Mouse (Mus musculus) midbrain, embryonic 12.5 days (tissue): Measurements from ENCODE around the gene Msantd3. TPM values are rescaled to one million over a fixed set of nuclear protein-coding genes. Genes with fewer than 3 reads are reported as not detected.

Source experiments
- ATAC-seq: fragments of 200-750 bp; cut with Nextera tagmentation; 2 replicates; pipeline ENCODE4 v1.8.0; 2017; ENCODE audit warnings: low read depth, moderate TSS enrichment, moderate library complexity; ENCODE audit not compliant: low FRiP score
- H3K27ac ChIP-seq: fragments of 300-500 bp; sonication (generic); replicated peaks from 2 replicates; pipeline ENCODE4 v1.5.1; 2016; ENCODE audit warnings: mild to moderate bottlenecking
- H3K27me3 ChIP-seq: fragments of 300-500 bp; sonication (generic); 2 replicates; pipeline ENCODE4 v1.6.1; 2016; ENCODE audit warnings: mild to moderate bottlenecking
- H3K36me3 ChIP-seq: fragments of 300-500 bp; sonication (generic); 2 replicates; pipeline ENCODE4 v1.6.1; 2016
- H3K4me1 ChIP-seq: fragments of 300-500 bp; sonication (generic); 2 replicates; pipeline ENCODE4 v1.6.1; 2016
- H3K4me2 ChIP-seq: fragments of 300-500 bp; sonication (generic); replicated peaks from 2 replicates; pipeline ENCODE4 v1.6.1; 2016; ENCODE audit warnings: mild to moderate bottlenecking, moderate library complexity
- H3K4me3 ChIP-seq: fragments of 300-500 bp; sonication (generic); 2 replicates; pipeline ENCODE4 v1.5.1; 2016; ENCODE audit warnings: mild to moderate bottlenecking
- H3K9ac ChIP-seq: fragments of 300-500 bp; sonication (generic); replicated peaks from 2 replicates; pipeline ENCODE4 v1.6.1; 2016; ENCODE audit warnings: mild to moderate bottlenecking, moderate library complexity
- H3K9me3 ChIP-seq: fragments of 300-500 bp; sonication (generic); 2 replicates; pipeline ENCODE4 v1.6.1; 2016; ENCODE audit warnings: mild to moderate bottlenecking
- WGBS: fragments of 180-500 bp; shearing (Covaris S2); methylation state at CpG from one replicate; pipeline ENCODE4 v1.1.7; 2016; 5-methylcytosine and 5-hydroxymethylcytosine counted together
- polyA plus RNA-seq: library from polyadenylated mRNA; unstranded; fragments of >200 nt; fragmentation: Nextera tagmentation; extraction: Ambion mirVana; gene quantifications from 2 replicates; pipeline ENCODE4 v1.2.1, GENCODE M21; 2016

Msantd3 gene
- 65.5 and 68.0 TPM in 2 replicates for polyA plus RNA-seq

- H3K9me3 ChIP-seq: no peaks in the 10 kb centered on the region
- H3K9ac ChIP-seq: peak within 1 kb of the TSS; percentile 98
- H3K4me2 ChIP-seq: peak within 1 kb of the TSS; percentile 73
- H3K27ac ChIP-seq: peak within 1 kb of the TSS; percentile 95
- ATAC-seq: peak; percentile 70
- H3K27me3 ChIP-seq: no peaks in the 10 kb centered on the region
- H3K4me1 ChIP-seq: peaks cover 51% of the 10 kb centered on the region
- H3K4me3 ChIP-seq: peak within 1 kb of the TSS; percentile 88
- under 1% methylated on average over 64 of the region's 86 CpGs for WGBS
- H3K36me3 ChIP-seq: no peaks in the 10 kb centered on the region
Observed at GRCm38 (mm10) chr4:48539841-48540575, at the start of gene Msantd3. TSS of gene Msantd3 (plus strand) at chr4:48539935.

GRCm38 (mm10) chr4:48491290-48491743 is 48.4 kb upstream of the Msantd3 start:
- H3K27me3 ChIP-seq: no peaks in the 10 kb centered on the region
- no peak overlapping the region for H3K27ac ChIP-seq
- no peaks in the 10 kb centered on the region for H3K36me3 ChIP-seq
- 14% methylated on average over 14 of the region's 14 CpGs for WGBS
- H3K4me3 ChIP-seq: peak overlapping the region; percentile 34
- H3K9ac ChIP-seq: peak overlapping the region; percentile 34; the same call in 1 of the 2 replicates
- no peaks in the 10 kb centered on the region for H3K9me3 ChIP-seq
- peaks cover 5% of the 10 kb centered on the region; the same call in 1 of the 2 replicates for H3K4me1 ChIP-seq
- H3K4me2 ChIP-seq: peak overlapping the region; percentile 52
- peak; percentile 49; the same call in 1 of the 2 replicates for ATAC-seq

GRCm38 (mm10) chr4:48492510-48492909 is 47.2 kb upstream of the Msantd3 start:
- WGBS: 94% methylated on average over 2 of the region's 2 CpGs
- ATAC-seq: no peak
- H3K9ac ChIP-seq: no peak overlapping the region

GRCm38 (mm10) chr4:48510861-48511260 is 28.9 kb upstream of the Msantd3 start:
- H3K36me3 ChIP-seq: no peaks in the 10 kb centered on the region
- 0 out of 2 replicates have a peak, but pooled peaks cover 1% of the 10 kb centered on the region for H3K9me3 ChIP-seq
- H3K4me1 ChIP-seq: no peaks in the 10 kb centered on the region
- no peak overlapping the region for H3K4me2 ChIP-seq
- 68% methylated on average over 2 of the region's 2 CpGs for WGBS
- no peak overlapping the region for H3K4me3 ChIP-seq
- no peaks in the 10 kb centered on the region for H3K27me3 ChIP-seq
- ATAC-seq: no peak
- no peak overlapping the region for H3K9ac ChIP-seq
- H3K27ac ChIP-seq: no peak overlapping the region

More at GRCm38 (mm10) chr4:48492510-48492909, 47.2 kb upstream of the Msantd3 start:
- Histone ChIP-seq H3K4me1 (peaks cover 5% of the 10 kb centered on the region; the same call in 1 of the 2 replicates), H3K36me3 (no peaks in the 10 kb centered on the region), H3K27ac (no peak overlapping the region), H3K4me2 (no peak overlapping the region), H3K27me3 (no peaks in the 10 kb centered on the region), H3K9me3 (no peaks in the 10 kb centered on the region), H3K4me3 (no peak overlapping the region)

- H3K36me3 ChIP-seq: no peaks in the 10 kb centered on the region
- H3K4me2 ChIP-seq: no peak overlapping the region
- no peaks in the 10 kb centered on the region for H3K27me3 ChIP-seq
- no peak for ATAC-seq
- no peak overlapping the region for H3K9ac ChIP-seq
- H3K4me1 ChIP-seq: no peaks in the 10 kb centered on the region
- WGBS: 93% methylated on average over 1 of the region's 1 CpGs
- no peaks in the 10 kb centered on the region for H3K9me3 ChIP-seq
- no peak overlapping the region for H3K4me3 ChIP-seq
- H3K27ac ChIP-seq: no peak overlapping the region
Observed at GRCm38 (mm10) chr4:48529559-48529958, 10.2 kb upstream of the Msantd3 start.

GRCm38 (mm10) chr4:48531804-48532601 is 7.7 kb upstream of the Msantd3 start:
- H3K27ac ChIP-seq: no peak overlapping the region
- no peak overlapping the region for H3K9ac ChIP-seq
- H3K4me2 ChIP-seq: no peak overlapping the region
- H3K4me3 ChIP-seq: no peak overlapping the region
- ATAC-seq: no peak
- WGBS: 88% methylated on average over 11 of the region's 11 CpGs
- peaks cover 1% of the 10 kb centered on the region; the same call in 1 of the 2 replicates for H3K4me1 ChIP-seq
- H3K27me3 ChIP-seq: no peaks in the 10 kb centered on the region
- no peaks in the 10 kb centered on the region for H3K9me3 ChIP-seq
- no peaks in the 10 kb centered on the region for H3K36me3 ChIP-seq

GRCm38 (mm10) chr4:48536275-48536674 is 3.5 kb upstream of the Msantd3 start:
- no peak for ATAC-seq
- H3K27me3 ChIP-seq: no peaks in the 10 kb centered on the region
- H3K4me3 ChIP-seq: no peak overlapping the region
- WGBS: 84% methylated on average over 5 of the region's 5 CpGs
- no peak overlapping the region for H3K27ac ChIP-seq
- H3K36me3 ChIP-seq: no peaks in the 10 kb centered on the region
- no peak overlapping the region for H3K9ac ChIP-seq
- peaks cover 14% of the 10 kb centered on the region; the same call in 1 of the 2 replicates for H3K4me1 ChIP-seq
- H3K9me3 ChIP-seq: no peaks in the 10 kb centered on the region
- no peak overlapping the region for H3K4me2 ChIP-seq

GRCm38 (mm10) chr4:48537024-48537423 is 2.7 kb upstream of the Msantd3 start:
- H3K4me1 ChIP-seq: peaks cover 21% of the 10 kb centered on the region
- no peak overlapping the region for H3K4me2 ChIP-seq
- H3K9ac ChIP-seq: no peak overlapping the region
- H3K36me3 ChIP-seq: no peaks in the 10 kb centered on the region
- 75% methylated on average over 5 of the region's 5 CpGs for WGBS
- H3K9me3 ChIP-seq: no peaks in the 10 kb centered on the region
- H3K27me3 ChIP-seq: no peaks in the 10 kb centered on the region
- no peak overlapping the region for H3K4me3 ChIP-seq
- no peak overlapping the region for H3K27ac ChIP-seq
- no peak for ATAC-seq

- Histone ChIP-seq H3K4me2 (no peak overlapping the region), H3K9ac (no peak overlapping the region), H3K27ac (no peak overlapping the region), H3K36me3 (no peaks in the 10 kb centered on the region), H3K4me1 (peaks cover 36% of the 10 kb centered on the region), H3K4me3 (no peak overlapping the region), H3K27me3 (no peaks in the 10 kb centered on the region), H3K9me3 (no peaks in the 10 kb centered on the region)
- ATAC-seq: no peak
- WGBS: 89% methylated on average over 2 of the region's 2 CpGs
Observed at GRCm38 (mm10) chr4:48538581-48538980, 1.2 kb upstream of the Msantd3 start.

- H3K9ac ChIP-seq: peak overlapping the region; percentile 98
- H3K27ac ChIP-seq: peak overlapping the region; percentile 95
- no peaks in the 10 kb centered on the region for H3K9me3 ChIP-seq
- peak overlapping the region; percentile 73 for H3K4me2 ChIP-seq
- H3K27me3 ChIP-seq: no peaks in the 10 kb centered on the region
- H3K4me1 ChIP-seq: peaks cover 57% of the 10 kb centered on the region
- peak overlapping the region; percentile 88 for H3K4me3 ChIP-seq
- H3K36me3 ChIP-seq: no peaks in the 10 kb centered on the region
- 1% methylated on average over 23 of the region's 50 CpGs for WGBS
- ATAC-seq: peak; percentile 60
Observed at GRCm38 (mm10) chr4:48540576-48541111, 909 bp downstream of the Msantd3 start.

- Histone ChIP-seq H3K4me1 (peaks cover 67% of the 10 kb centered on the region), H3K4me3 (peak overlapping the region; percentile 88), H3K4me2 (peak overlapping the region; percentile 73), H3K27me3 (no peaks in the 10 kb centered on the region), H3K9me3 (no peaks in the 10 kb centered on the region), H3K27ac (peak overlapping the region; percentile 36; the same call in 1 of the 2 replicates), H3K9ac (peak overlapping the region; percentile 98), H3K36me3 (no peaks in the 10 kb centered on the region)
- ATAC-seq: no peak
- WGBS: 3% methylated on average over 15 of the region's 15 CpGs
Observed at GRCm38 (mm10) chr4:48541526-48542250, 2.0 kb downstream of the Msantd3 start.
